Mouse (Mus musculus): ENCODE data around the gene Arhgap20.

DNA sequence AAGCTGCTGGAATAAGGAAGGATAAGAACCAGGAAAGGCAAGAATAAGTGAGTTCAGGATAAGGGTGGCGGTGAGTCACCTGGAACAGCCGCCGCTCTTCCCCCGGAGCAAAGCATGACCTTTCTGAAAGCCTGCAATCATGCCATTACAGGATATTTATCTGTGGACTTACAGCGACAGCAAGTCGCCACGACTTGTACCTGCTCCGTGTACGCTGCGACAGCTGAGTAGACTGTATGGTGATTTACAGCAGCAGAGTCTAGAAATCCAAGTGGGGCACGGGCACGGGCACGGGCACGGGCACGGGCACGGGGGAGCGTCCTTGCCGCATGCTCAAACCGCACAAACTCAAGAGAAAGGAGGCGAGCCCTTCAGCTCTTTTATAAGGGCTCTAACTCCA lies 110.4 kb downstream of the Arhgap20 start:
- TF ChIP-seq CTCF (IDR thresholded peaks at IDR 0.05; ENCODE audit: control insufficient read depth, insufficient read depth, low read length) (no peak), POLR2A (IDR thresholded peaks at IDR 0.05; ENCODE audit: borderline replicate concordance, control insufficient read depth, low read depth, low read length) (no peak)

Measured in bone marrow, adult 2 months (tissue).